Mouse (Mus musculus) common myeloid progenitor, adult 5-6 weeks (primary cell): ENCODE data around the gene Sphk1. TPM values are rescaled to one million over a fixed set of nuclear protein-coding genes. Genes with fewer than 3 reads are reported as not detected.

ENCODE experiments used
- ATAC-seq: replicated peaks from 2 replicates; pipeline ENCODE4 v1.8.0; 2016; ENCODE audit warnings: low read depth, mild to moderate bottlenecking, moderate TSS enrichment, inconsistent platforms; ENCODE audit not compliant: poor library complexity, severe bottlenecking
- total RNA-seq: library from RNA; stranded (forward); fragments of 200-1000, 187-1606 nt; gene quantifications from 2 replicates; pipeline ENCODE4 v1.2.3, GENCODE M21; 2017

Sphk1 gene
- total RNA-seq, 1 experiment from 2014 or later = 55.3 TPM

DNA sequence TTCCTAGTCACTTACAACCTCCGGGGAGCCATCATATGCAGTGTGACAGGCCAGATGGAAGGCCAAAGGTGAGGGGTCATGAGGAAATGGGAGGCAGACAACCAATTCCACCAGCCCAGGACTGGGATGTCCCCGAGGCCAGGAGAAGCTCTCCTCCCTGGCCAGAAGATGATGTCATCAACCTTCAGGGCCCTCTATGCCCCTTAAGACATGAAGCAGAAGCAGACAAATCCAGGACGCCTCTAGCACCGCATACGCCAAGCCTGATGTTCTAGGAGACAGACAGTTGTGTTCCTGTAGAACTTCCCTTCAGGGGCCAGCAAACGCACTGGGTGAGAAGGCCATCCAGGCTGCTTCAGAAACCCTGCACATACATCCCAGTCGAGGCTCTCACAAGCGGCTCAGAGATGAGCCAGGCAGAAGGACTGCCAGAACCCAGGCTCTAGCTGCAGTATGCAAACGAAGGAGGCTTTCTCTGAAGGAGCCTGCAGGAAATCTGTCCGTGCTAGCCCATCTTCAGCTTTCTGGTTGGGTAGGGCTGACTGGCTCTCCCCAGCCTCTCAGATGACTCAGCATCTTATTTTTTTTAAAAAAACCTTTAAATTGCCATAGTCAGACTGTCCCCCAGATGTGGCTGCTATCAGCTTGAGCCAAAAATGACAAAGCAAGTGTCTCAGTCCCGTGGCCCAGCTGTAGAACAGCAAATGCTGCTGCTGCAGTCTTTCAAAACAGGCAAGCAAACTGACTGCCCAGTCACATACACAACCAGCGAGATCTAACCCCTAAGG lies 42.2 kb downstream of the Sphk1 start:
- peak; percentile 47 for ATAC-seq

DNA sequence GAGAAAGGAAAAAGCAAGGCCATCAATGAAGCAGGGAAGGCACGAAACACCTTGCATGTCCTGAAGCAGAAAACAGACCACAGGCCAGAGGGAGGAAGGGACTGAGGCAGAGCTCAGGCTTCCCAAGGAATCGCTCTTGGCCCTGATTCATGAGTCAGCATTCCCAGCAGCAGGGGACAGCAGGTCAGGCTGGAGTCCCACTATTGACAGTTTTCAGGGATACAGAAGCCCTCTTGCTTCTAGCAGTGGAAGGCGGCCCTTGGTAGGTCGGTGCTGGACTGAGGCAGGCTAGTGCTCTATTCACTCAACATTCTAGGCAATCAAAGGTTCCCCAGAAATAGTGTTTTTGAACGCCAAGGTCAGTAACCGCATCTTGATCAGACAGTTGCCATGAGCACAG lies 43.8 kb downstream of the Sphk1 start:
- no peak for ATAC-seq

DNA sequence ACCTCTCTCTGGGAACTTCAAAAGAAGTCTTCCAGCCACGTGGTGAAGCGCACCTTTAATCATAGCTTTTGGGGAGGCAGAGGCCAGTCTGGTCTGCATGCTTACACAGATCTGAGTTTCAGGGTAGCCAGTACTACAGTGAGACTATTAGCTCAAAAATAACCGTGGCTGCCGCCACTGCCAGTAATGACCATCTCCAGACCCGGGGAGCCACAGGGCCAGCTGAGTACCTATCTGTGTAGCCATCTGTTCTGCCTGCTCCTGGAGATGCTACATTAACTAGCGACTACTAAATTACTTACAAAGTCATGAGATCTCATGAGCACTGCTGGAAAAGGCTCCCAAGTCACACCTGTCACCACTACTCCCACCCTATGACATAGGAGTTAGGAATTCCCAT lies 44.3 kb downstream of the Sphk1 start:
- no peak for ATAC-seq

DNA sequence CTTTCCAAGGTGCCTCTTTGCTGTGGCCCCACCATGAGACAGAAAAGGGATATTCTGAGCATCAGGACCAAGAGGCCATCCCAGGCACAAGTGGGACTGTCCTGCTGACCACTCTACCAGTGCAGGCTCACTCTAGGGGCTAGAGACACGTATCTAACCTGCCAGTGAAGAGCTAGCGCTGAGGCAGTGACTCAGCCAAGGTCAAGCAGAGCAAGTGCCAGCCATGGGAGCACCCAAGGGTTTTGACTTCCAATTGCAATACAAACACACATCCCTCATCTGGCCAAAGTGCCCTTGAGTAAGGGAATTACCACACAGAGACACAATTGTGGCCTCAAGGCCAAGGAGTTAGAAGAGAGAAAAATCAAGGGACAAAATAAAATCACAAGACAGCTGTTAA lies 44.7 kb downstream of the Sphk1 start:
- no peak for ATAC-seq

DNA sequence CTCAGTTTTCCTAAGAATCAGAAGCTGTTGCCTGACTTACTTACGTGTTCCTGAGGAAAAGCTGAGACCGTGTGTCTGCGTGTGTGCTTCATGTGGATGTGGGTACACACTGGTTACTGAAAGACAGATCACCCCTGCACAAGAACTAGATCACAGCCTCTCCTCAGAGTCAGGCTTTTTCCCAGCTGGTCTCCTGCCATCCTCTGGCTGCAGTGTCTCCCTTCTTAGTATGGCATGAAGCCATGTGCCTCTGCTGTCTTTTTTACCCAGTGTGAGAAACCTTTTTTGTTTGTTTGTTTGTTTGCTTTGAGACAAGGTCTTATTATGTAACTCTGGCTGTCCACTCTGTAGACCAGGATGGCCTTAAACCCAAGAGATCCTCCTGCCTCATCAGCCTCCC lies 48.6 kb downstream of the Sphk1 start:
- no peak for ATAC-seq

GRCm38 (mm10) chr11:116580031-116580652 lies 49.4 kb downstream of the Sphk1 start:
- ATAC-seq = peak; percentile 64

DNA sequence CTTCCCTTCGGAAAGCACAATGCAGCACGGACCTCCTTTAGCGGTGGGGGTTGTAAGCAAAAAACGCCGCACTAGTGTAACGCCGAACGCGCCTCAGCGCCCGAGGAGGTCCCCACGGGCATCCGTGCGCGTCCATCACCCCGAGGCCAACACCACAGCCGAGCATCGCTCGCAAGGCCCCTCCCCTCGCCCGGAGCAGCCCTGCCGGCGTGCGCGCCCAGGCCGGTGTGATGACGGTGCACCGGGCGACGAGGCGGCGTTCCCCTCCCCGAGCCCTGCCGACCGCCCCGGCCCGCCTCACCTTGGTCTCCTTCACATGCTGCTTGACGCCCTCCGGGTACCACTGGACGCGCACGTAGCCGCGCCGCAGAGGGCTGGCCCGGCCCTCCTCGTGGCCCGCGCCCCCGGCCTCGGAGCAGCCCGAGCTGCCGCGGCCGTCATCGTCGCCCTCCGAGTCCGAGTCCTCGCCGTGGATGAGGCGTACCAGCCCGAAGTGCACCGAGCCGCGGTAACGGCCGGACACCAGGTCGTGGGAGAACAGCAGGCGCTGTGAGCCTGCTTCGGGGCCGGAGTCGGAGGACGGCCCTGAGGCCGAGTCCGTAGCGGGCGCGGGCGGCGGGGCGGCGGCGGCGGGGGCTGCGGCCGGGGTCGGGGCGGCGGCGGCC lies 50.1 kb downstream of the Sphk1 start:
- peak; percentile 40 for ATAC-seq

GRCm38 (mm10) chr11:116581376-116581814 lies 50.7 kb downstream of the Sphk1 start, which contains the start of gene Ube2o:
Ube2o (minus strand) TSS chr11:116581447.
- ATAC-seq = peak; percentile 84

DNA sequence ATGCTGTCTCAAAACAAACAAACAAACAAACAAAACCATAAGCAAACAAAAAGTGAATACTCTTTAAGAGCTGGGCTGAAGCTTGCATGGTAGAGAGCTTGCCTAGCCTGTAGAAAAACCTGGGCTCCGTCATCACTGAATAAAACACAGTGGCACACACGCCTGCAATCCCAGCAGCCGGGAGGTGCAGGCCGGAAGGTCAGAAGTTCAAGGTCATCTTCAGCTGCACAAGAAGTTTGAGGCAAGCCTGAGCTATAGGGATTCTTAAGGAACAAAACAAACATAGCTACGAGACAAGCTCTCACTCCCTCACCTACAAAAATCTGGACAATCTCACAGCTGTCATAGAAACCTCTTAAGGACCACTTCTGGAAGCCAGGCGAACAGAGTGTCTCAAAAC lies 55.0 kb downstream of the Sphk1 start:
- ATAC-seq = no peak

Other genes with a start within 250 kb of the Sphk1 start
- gene Galr2, start 250.0 kb upstream of the Sphk1 start, total RNA-seq = not detected in 2 replicates
- gene Exoc7, start 223.7 kb upstream of the Sphk1 start, total RNA-seq = 19.5 and 34.3 TPM in 2 replicates
- gene Foxj1, start 195.5 kb upstream of the Sphk1 start, total RNA-seq = not detected in 2 replicates
- 7.0 and 9.2 TPM in 2 replicates for gene Rnf157, start 117.9 kb upstream of the Sphk1 start, total RNA-seq
- 60.7 and 82.5 TPM in 2 replicates for gene Ubald2, start 96.8 kb upstream of the Sphk1 start, total RNA-seq
- gene Qrich2, start 64.7 kb upstream of the Sphk1 start, total RNA-seq = not detected in 2 replicates
- gene Prpsap1, start 36.7 kb upstream of the Sphk1 start, total RNA-seq = 28.1 and 35.2 TPM in 2 replicates
- 7.6 and 8.5 TPM in 2 replicates for gene Ube2o, start 50.5 kb downstream of the Sphk1 start, total RNA-seq
- not detected in 2 replicates for gene Aanat, start 55.5 kb downstream of the Sphk1 start, total RNA-seq
- 2.1 and 2.4 TPM in 2 replicates for gene Rhbdf2, start 96.1 kb downstream of the Sphk1 start, total RNA-seq
- not detected in 2 replicates for gene Prcd, start 122.6 kb downstream of the Sphk1 start, total RNA-seq
- not detected in 2 replicates for gene Cygb, start 123.4 kb downstream of the Sphk1 start, total RNA-seq
- not detected in 2 replicates for gene St6galnac1, start 244.6 kb downstream of the Sphk1 start, total RNA-seq